Mouse (Mus musculus) embryonic fibroblast, embryonic 13.5 days (primary cell): ENCODE results near the gene Arhgef7. TPM values are rescaled to one million over a fixed set of nuclear protein-coding genes. Genes with fewer than 3 reads are reported as not detected.
A peak's percentile ranks its signal among the peaks of the same experiment; 100 is the strongest.

Experiments used
- H3K27ac ChIP-seq: 2 replicates; pipeline ENCODE4 v1.5.1; 2012; ENCODE audit warnings: low read length, control low read depth, inconsistent platforms; ENCODE audit not compliant: insufficient read depth
- H3K4me1 ChIP-seq: 2 replicates; pipeline ENCODE4 v1.6.1; 2011; ENCODE audit warnings: low read length; ENCODE audit not compliant: control insufficient read depth, insufficient read depth
- H3K4me3 ChIP-seq: 2 replicates; pipeline ENCODE4 v1.5.1; 2011; ENCODE audit warnings: mild to moderate bottlenecking, control low read depth, low read length; ENCODE audit not compliant: insufficient read depth
- CTCF ChIP-seq: IDR thresholded peaks from 2 replicates; pipeline ENCODE4 v1.5.1; 2011; ENCODE audit warnings: mild to moderate bottlenecking, control low read depth, low read length, moderate library complexity, borderline replicate concordance; ENCODE audit not compliant: insufficient read depth
- POLR2A ChIP-seq: IDR thresholded peaks from 2 replicates; pipeline ENCODE4 v1.6.1; 2011; ENCODE audit warnings: low read depth, mild to moderate bottlenecking, control low read depth, low read length, moderate library complexity
- polyA plus RNA-seq: library from polyadenylated mRNA; stranded (reverse); fragments of >200 nt; gene quantifications from 2 replicates; pipeline ENCODE4 v1.2.4, GENCODE M21; 2011; ENCODE audit warnings: low read depth; ENCODE audit not compliant: missing spikeins, insufficient read length

Arhgef7 gene
- polyA plus RNA-seq, 1 experiment = 40.8 TPM

DNA sequence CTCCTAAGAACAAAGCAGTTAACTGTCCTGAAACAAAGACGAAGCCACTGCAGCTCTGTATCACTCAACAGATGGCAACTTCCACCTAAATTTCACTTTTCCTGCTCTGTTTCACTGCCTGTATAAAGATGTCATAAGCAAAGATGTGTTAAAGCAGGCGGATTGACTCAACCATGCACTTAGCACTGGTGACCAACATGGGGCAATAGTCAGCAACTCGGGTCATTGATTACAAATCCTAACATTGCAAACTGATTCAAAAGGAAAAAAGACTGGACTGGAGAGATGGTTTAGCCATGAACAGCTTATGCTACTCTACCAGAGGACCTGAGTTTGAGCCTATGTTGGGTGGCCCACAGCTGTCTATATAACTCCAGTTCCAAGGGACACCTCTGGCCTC is 18.0 kb upstream of the Arhgef7 start:
- Histone ChIP-seq H3K27ac (no peak overlapping the region), H3K4me3 (no peak overlapping the region), H3K4me1 (no peaks in the 10 kb centered on the region)
- TF ChIP-seq CTCF (no peak), POLR2A (no peak)

DNA sequence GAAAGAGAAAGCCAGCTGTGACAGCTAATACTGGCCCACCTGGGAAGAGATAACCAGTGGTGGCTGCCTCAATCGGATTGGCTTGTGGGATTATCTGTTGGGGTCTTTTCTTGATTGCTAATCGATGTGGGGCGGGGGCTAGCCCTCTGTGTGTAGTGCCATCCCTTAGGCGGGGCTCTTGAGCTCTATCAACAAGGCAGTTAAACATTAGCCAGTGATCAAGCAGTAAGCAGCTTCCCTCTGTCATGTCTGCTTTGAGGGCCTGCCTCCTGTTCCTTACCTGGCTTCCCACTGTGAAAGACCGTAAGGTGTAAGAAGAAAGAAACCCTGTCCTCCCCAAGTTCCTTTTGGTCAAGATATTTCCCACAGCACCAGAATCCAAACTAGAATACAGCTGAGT is 17.1 kb upstream of the Arhgef7 start:
- Histone ChIP-seq H3K27ac (no peak overlapping the region), H3K4me1 (no peaks in the 10 kb centered on the region), H3K4me3 (no peak overlapping the region)
- TF ChIP-seq CTCF = no peak
- no peak for TF ChIP-seq POLR2A

DNA sequence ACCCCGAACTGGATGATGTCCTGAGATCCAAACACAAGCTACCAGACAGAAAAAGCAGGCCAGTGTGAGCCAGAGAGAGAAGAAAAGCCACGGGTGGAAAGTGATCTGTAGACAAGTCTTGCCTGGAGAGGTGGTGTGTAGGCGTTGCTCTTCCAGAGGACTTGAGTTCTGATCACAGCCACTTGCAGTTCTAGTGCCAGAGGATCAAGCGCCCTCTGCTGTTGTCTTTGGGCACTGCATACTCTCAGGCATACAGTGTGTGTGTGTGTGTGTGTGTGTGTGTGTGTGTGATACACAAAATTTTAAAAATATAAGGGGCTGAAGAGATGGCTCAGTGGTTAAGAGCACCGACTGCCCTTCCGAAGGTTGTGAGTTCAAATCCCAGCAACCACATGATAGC is 15.3 kb upstream of the Arhgef7 start:
- Histone ChIP-seq H3K4me1 (no peaks in the 10 kb centered on the region), H3K27ac (no peak overlapping the region), H3K4me3 (no peak overlapping the region)
- TF ChIP-seq POLR2A (no peak), CTCF (peak; percentile 43; the same call in 1 of the 2 replicates)

DNA sequence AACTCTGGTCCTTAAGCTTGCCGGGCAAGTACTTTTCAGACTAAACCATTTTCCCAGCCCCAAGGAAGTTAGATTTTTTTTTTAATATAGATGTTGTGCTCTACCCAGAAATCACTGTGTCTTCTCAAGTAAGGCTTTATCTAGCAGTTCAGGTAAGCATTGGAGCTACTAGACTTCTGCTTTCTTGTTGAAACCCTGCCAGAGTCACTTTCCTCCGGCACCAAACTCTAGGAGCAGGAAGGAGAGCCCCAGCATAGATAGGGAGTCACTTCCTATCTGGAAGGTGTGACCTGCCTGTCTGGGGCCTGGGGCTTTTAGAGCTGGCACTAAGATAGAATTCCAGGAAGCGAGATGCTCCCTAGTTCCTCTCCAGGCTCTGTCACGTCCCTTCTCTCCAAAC is 10.3 kb upstream of the Arhgef7 start:
- TF ChIP-seq POLR2A = no peak
- TF ChIP-seq CTCF = no peak
- no peak overlapping the region for H3K4me3 ChIP-seq
- no peak overlapping the region for H3K27ac ChIP-seq
- H3K4me1 ChIP-seq = no peaks in the 10 kb centered on the region

DNA sequence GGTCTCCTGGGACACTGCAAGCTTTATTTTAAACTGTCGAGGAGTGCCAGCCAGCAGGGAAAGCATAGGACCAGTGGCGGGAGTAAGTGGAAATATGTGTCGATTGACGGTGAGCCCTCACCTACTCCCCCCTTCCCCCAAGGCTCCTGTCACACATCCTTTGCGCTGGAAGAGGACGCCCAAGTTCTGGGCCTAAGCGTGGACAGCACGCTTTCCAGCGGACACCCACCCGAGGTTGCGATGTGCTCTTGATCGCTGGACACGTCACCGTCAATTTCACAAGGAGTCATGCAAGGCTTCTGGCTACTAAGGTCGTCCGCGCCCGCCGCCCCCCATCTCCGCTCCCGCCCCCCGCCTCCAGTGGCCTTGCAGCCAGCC is 259 bp upstream of the Arhgef7 start:
- Histone ChIP-seq H3K27ac (no peak overlapping the region), H3K4me1 (no peaks in the 10 kb centered on the region), H3K4me3 (peak overlapping the region; percentile 30; the same call in 1 of the 2 replicates)
- no peak for TF ChIP-seq CTCF
- TF ChIP-seq POLR2A = no peak

DNA sequence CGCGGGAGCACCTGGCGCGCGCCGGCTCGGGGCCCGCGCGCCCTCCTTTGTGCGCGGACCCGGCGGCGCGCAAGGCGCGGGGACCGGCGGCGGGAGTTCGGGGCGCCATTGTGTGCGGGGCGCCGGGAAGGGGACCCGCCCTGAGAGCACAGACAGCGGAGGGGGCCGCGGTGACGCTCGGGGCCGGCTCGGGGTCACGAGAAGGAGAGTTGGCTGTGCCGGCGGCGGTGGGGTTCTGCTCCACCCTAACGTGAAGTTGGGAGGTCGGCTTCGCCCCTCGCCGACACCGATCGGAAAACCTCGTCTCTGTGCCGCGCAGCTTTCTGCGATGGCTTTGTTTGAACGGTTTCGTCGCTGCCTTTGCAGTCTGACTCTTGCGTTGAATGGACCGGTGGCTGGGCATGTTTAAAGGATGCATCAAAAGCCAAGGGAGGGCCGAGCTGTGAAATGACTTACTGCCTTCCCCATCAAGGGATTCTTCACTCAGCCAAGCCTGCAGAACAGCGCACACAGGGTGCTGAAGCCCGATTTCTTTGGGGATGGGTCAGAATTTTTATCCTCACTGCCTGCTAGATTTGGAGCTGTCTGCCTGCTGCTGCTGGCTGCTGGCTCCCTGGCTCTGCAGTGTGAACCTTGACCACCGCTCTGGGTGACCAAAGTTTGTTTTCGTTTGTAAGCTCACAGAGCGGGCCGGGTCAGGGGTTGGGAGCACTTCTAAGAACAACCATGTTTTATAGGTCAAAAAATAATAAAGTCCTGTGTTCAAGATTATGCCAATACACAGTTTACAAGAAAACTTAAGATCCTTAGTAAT is 1.2 kb downstream of the Arhgef7 start:
- Histone ChIP-seq H3K4me3 (peak overlapping the region; percentile 14), H3K27ac (no peak overlapping the region), H3K4me1 (no peaks in the 10 kb centered on the region)
- TF ChIP-seq POLR2A (no peak), CTCF (no peak)

DNA sequence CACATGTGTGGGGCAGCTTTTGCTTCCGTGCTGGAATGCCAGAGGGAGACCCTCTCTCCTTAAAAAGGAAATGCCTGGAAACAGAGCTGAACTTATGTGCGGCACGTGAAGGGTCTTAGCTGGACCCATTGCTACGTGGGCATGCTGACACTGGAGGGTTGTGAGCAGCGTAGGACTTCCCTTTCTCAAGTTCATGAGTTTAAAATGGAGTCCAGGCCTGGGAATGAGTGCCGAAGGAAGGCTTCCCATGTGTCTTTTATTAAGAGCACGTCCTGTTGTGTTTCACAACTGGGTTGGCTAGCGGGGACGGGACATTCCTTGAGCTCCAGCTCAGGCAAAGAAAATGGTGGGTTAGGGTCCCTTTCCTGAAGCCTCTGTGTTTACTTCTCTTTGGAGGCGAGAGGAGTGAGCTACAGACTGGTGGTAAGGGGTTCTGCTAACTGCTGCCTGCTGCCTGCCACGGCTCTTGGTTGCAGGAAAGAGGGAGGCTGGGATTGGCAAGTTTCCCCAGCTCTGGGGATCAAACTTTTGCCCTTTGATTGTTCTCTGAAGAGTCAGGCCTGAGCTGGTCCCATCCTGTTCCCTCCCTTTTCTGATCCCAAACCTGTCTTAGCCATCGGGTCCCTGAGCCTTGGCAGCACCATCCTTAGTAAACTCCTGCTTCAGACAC is 2.9 kb downstream of the Arhgef7 start:
- Histone ChIP-seq H3K27ac (no peak overlapping the region), H3K4me3 (no peak overlapping the region), H3K4me1 (no peaks in the 10 kb centered on the region)
- TF ChIP-seq POLR2A (no peak), CTCF (no peak)

DNA sequence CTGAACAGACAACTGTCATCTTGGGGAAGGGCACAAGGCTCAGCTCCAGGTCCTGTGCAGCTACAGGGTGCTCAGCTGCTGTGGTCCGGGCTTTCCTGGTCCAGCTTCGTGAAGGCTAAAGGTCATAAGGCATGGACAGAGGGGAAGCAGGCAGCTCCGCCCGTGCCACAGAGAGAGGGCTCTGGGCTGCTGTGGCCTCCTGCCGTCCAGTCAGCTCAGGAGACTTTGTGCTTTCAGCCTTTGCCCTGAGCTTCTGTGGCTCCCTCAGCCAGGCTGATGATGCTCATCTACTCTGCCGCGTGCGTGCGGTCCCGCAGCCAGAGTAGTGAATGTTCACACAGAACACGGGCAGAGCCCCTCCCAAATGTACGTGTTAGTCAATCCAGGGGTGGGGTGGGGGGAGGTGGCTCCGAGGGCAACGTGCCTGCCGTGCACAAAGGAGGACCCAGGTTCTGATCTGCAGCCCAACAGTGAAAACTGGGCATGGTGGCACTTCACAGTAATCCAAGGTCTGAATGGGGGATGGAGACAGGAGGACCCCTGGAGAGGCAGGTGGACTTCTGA is 8.2 kb downstream of the Arhgef7 start:
- Histone ChIP-seq H3K4me1 (no peaks in the 10 kb centered on the region), H3K4me3 (no peak overlapping the region), H3K27ac (no peak overlapping the region)
- TF ChIP-seq POLR2A (no peak), CTCF (no peak)

DNA sequence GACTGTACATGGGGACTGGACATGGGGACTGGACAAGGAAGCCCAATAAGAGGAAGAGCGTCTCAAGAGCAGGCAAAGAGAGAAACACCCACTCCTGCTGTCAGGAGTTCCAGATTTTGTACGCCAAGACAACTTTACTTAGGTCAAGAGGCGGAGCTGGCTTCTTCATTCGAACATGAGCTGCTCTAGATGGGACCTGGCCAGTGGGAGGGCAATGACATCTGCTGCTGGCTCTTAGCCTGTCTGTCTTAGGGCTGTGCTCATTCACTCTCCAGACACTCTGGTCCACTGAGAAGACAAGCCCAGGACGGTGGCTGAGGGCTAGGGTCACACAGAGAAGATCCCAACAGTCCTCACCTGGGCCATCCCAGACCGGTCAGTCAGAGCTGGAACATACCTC is 9.6 kb downstream of the Arhgef7 start:
- Histone ChIP-seq H3K4me1 (no peaks in the 10 kb centered on the region), H3K27ac (no peak overlapping the region), H3K4me3 (no peak overlapping the region)
- TF ChIP-seq POLR2A (no peak), CTCF (no peak)

DNA sequence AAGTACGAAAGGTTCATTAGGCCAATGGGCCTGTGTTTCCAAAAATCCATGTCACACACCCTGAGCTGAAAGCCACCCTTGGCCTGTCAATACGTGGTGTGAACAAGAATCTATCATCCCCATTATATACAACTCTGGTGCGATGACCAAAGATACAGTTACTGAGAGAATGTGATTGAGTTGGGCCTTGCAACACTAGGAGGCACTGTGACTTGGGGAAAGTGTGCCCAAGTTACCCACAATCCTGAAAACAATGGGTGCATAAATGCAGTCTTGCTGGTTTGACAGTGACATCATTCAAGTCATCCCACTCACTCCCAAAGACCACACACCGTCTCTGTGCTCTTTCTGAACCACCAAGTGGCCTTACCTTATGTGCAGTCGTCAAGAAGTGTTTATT is 11.6 kb downstream of the Arhgef7 start:
- TF ChIP-seq CTCF (no peak), POLR2A (no peak)
- H3K4me1 ChIP-seq = no peaks in the 10 kb centered on the region

More for the DNA sequence above, 11.6 kb downstream of the Arhgef7 start:
- H3K4me3 ChIP-seq = no peak overlapping the region
- no peak overlapping the region for H3K27ac ChIP-seq
